Mouse (Mus musculus): ENCODE results near the gene Hexa. TPM values are rescaled to one million over a fixed set of nuclear protein-coding genes. Genes with fewer than 3 reads are reported as not detected.

Gene Hexa
- total RNA-seq, 1 experiment: 45.0 TPM

GRCm38 (mm10) chr9:59552610-59553009 is 13.3 kb downstream of the Hexa start:
- Histone ChIP-seq H3K4me3 (ENCODE audit: insufficient read depth in 1 of 2, low read depth in 1 of 2, low read length in 2 of 2, poor library complexity in 1 of 2, severe bottlenecking in 1 of 2) (no peak overlapping the region), H3K4me1 (ENCODE audit: control insufficient read depth in 2 of 2, insufficient read depth in 2 of 2, low read length in 2 of 2, poor library complexity in 1 of 2) (peaks cover 0 to 6% of the 10 kb centered on the region in 2 experiments; a peak in 1 of 4 replicates), H3K36me3 (ENCODE audit: control insufficient read depth, insufficient read depth, low read length, poor library complexity, severe bottlenecking) (peaks cover 24% of the 10 kb centered on the region; the same call in 1 of the 2 replicates), H3K9ac (ENCODE audit: insufficient read depth, low read depth, low read length, poor library complexity, severe bottlenecking) (no peak overlapping the region), H3K27ac (ENCODE audit: insufficient read depth, low read depth, low read length, poor library complexity, severe bottlenecking) (no peak overlapping the region), H3K9me3 (ENCODE audit: control insufficient read depth, insufficient read depth, low read depth, low read length) (no peaks in the 10 kb centered on the region)
- TF ChIP-seq MAFK (IDR thresholded peaks at IDR 0.05; ENCODE audit: insufficient read depth, low read depth, low read length): no peak
- TF ChIP-seq ZNF384 (IDR thresholded peaks at IDR 0.05; ENCODE audit: low read depth, low read length): no peak
- no peak for TF ChIP-seq ZC3H11A (IDR thresholded peaks at IDR 0.05; ENCODE audit: borderline replicate concordance, low read depth, low read length)
- no peak for TF ChIP-seq CHD2 (IDR thresholded peaks at IDR 0.05; ENCODE audit: low read depth, low read length)
- no peak for TF ChIP-seq HCFC1 (IDR thresholded peaks at IDR 0.05; ENCODE audit: borderline replicate concordance, insufficient read depth, low read length)
- in situ Hi-C loops (cut with MboI; ENCODE audit: low sequenced_read_pairs in 2 of 2, unreplicated experiment in 2 of 2): no loop called here
- DNase-seq (ENCODE audit: low read depth, low spot score): no peak

- in situ Hi-C loops (cut with MboI; ENCODE audit: low sequenced_read_pairs in 2 of 2, unreplicated experiment in 2 of 2): no loop called here
- Histone ChIP-seq H3K36me3 (ENCODE audit: control insufficient read depth, insufficient read depth, low read length, poor library complexity, severe bottlenecking) (peaks cover 25% of the 10 kb centered on the region; the same call in 1 of the 2 replicates), H3K27ac (ENCODE audit: insufficient read depth, low read depth, low read length, poor library complexity, severe bottlenecking) (no peak overlapping the region), H3K4me1 (ENCODE audit: control insufficient read depth in 2 of 2, insufficient read depth in 2 of 2, low read length in 2 of 2, poor library complexity in 1 of 2) (0 out of 4 replicates have a peak, but pooled peaks cover 0 to 4% of the 10 kb centered on the region in 2 experiments), H3K4me3 (ENCODE audit: insufficient read depth in 1 of 2, low read depth in 1 of 2, low read length in 2 of 2, poor library complexity in 1 of 2, severe bottlenecking in 1 of 2) (no peak overlapping the region), H3K9ac (ENCODE audit: insufficient read depth, low read depth, low read length, poor library complexity, severe bottlenecking) (no peak overlapping the region), H3K9me3 (ENCODE audit: control insufficient read depth, insufficient read depth, low read depth, low read length) (no peaks in the 10 kb centered on the region)
- DNase-seq (ENCODE audit: low read depth, low spot score): no peak
- no peak for TF ChIP-seq ZC3H11A (IDR thresholded peaks at IDR 0.05; ENCODE audit: borderline replicate concordance, low read depth, low read length)
- TF ChIP-seq MAFK (IDR thresholded peaks at IDR 0.05; ENCODE audit: insufficient read depth, low read depth, low read length): no peak
- TF ChIP-seq HCFC1 (IDR thresholded peaks at IDR 0.05; ENCODE audit: borderline replicate concordance, insufficient read depth, low read length): no peak
- TF ChIP-seq CHD2 (IDR thresholded peaks at IDR 0.05; ENCODE audit: low read depth, low read length): no peak
Measured at GRCm38 (mm10) chr9:59553719-59554118, 14.4 kb downstream of the Hexa start.

- H3K9ac ChIP-seq (ENCODE audit: insufficient read depth, low read depth, low read length, poor library complexity, severe bottlenecking): no peak overlapping the region
- no peaks in the 10 kb centered on the region for H3K4me1 ChIP-seq (ENCODE audit: control insufficient read depth in 2 of 2, insufficient read depth in 2 of 2, low read length in 2 of 2, poor library complexity in 1 of 2)
- H3K36me3 ChIP-seq (ENCODE audit: control insufficient read depth, insufficient read depth, low read length, poor library complexity, severe bottlenecking): peaks cover 19% of the 10 kb centered on the region; the same call in 1 of the 2 replicates
- no peak overlapping the region for H3K4me3 ChIP-seq (ENCODE audit: insufficient read depth in 1 of 2, low read depth in 1 of 2, low read length in 2 of 2, poor library complexity in 1 of 2, severe bottlenecking in 1 of 2)
- H3K27ac ChIP-seq (ENCODE audit: insufficient read depth, low read depth, low read length, poor library complexity, severe bottlenecking): no peak overlapping the region
- peak; percentile 59; the same call in 1 of the 2 replicates for TF ChIP-seq ZC3H11A (IDR thresholded peaks at IDR 0.05; ENCODE audit: borderline replicate concordance, low read depth, low read length)
- no peak for TF ChIP-seq ZNF384 (IDR thresholded peaks at IDR 0.05; ENCODE audit: low read depth, low read length)
- no peak for TF ChIP-seq HCFC1 (IDR thresholded peaks at IDR 0.05; ENCODE audit: borderline replicate concordance, insufficient read depth, low read length)
- TF ChIP-seq MAFK (IDR thresholded peaks at IDR 0.05; ENCODE audit: insufficient read depth, low read depth, low read length): peak; percentile 45; the same call in 1 of the 2 replicates
- TF ChIP-seq CHD2 (IDR thresholded peaks at IDR 0.05; ENCODE audit: low read depth, low read length): no peak
- no peaks in the 10 kb centered on the region for H3K9me3 ChIP-seq (ENCODE audit: control insufficient read depth, insufficient read depth, low read depth, low read length)
- peak; percentile 88 for DNase-seq (ENCODE audit: low read depth, low spot score)
- in situ Hi-C loops (cut with MboI; ENCODE audit: low sequenced_read_pairs in 2 of 2, unreplicated experiment in 2 of 2): no loop called here
Measured at GRCm38 (mm10) chr9:59565600-59565999, 26.3 kb downstream of the Hexa start.

- TF ChIP-seq CHD2 (IDR thresholded peaks at IDR 0.05; ENCODE audit: low read depth, low read length) (no peak), ZNF384 (IDR thresholded peaks at IDR 0.05; ENCODE audit: low read depth, low read length) (no peak), HCFC1 (IDR thresholded peaks at IDR 0.05; ENCODE audit: borderline replicate concordance, insufficient read depth, low read length) (no peak), MAFK (IDR thresholded peaks at IDR 0.05; ENCODE audit: insufficient read depth, low read depth, low read length) (no peak), ZC3H11A (IDR thresholded peaks at IDR 0.05; ENCODE audit: borderline replicate concordance, low read depth, low read length) (no peak; the same call in 1 of the 2 replicates)
- Histone ChIP-seq H3K9ac (ENCODE audit: insufficient read depth, low read depth, low read length, poor library complexity, severe bottlenecking) (no peak overlapping the region), H3K9me3 (ENCODE audit: control insufficient read depth, insufficient read depth, low read depth, low read length) (no peaks in the 10 kb centered on the region), H3K4me3 (ENCODE audit: insufficient read depth in 1 of 2, low read depth in 1 of 2, low read length in 2 of 2, poor library complexity in 1 of 2, severe bottlenecking in 1 of 2) (no peak overlapping the region), H3K36me3 (ENCODE audit: control insufficient read depth, insufficient read depth, low read length, poor library complexity, severe bottlenecking) (peaks cover 15% of the 10 kb centered on the region; the same call in 1 of the 2 replicates), H3K4me1 (ENCODE audit: control insufficient read depth in 2 of 2, insufficient read depth in 2 of 2, low read length in 2 of 2, poor library complexity in 1 of 2) (no peaks in the 10 kb centered on the region), H3K27ac (ENCODE audit: insufficient read depth, low read depth, low read length, poor library complexity, severe bottlenecking) (no peak overlapping the region)
- peak; percentile 58 for DNase-seq (ENCODE audit: low read depth, low spot score)
- in situ Hi-C loops (cut with MboI; ENCODE audit: low sequenced_read_pairs in 2 of 2, unreplicated experiment in 2 of 2): no loop called here
Measured at GRCm38 (mm10) chr9:59567111-59567510, 27.8 kb downstream of the Hexa start.
